Mouse (Mus musculus): ENCODE data around the gene Nus1. TPM values are rescaled to one million over a fixed set of nuclear protein-coding genes. Genes with fewer than 3 reads are reported as not detected.

Nus1 gene
- polyA plus RNA-seq, 1 experiment from 2014 or later, result 12.9 TPM

DNA sequence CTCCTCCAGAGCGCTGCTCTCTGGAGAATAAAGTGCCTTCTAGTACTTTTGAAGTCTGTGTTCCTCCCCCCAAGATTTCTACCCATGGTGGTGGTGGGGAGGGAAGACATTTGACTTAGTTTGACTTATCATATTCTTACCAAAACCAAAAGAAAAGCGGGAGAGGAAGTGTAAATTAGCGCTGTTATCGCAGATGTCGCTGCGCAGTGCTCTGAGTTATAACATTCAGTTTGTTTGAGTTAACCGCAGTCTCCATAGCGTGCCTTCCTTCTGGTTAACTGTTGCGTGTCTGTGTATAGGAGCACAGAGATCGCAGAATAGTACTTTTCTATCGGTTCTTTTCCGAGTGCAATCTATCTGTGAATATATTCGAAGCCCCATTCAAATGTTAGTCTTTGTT, 12.2 kb upstream of the Nus1 start:
- Histone ChIP-seq H3K9me3 (ENCODE audit: control insufficient read depth, low read length) (no peaks in the 10 kb centered on the region), H3K4me3 (ENCODE audit: low read length) (no peak overlapping the region), H3K9ac (ENCODE audit: low read depth, low read length) (no peak overlapping the region), H3K27me3 (replicated peaks; ENCODE audit: control insufficient read depth, insufficient read depth, low read length) (no peaks in the 10 kb centered on the region), H3K4me1 (ENCODE audit: control insufficient read depth, insufficient read depth, low read length) (no peaks in the 10 kb centered on the region), H3K4me2 (ENCODE audit: low read depth, low read length) (no peak overlapping the region), H3K36me3 (ENCODE audit: control insufficient read depth, insufficient read depth, low read length) (no peaks in the 10 kb centered on the region), H3K27ac (ENCODE audit: low read length) (no peak overlapping the region)
- no peak for ATAC-seq
- 79% methylated on average over 13 of the region's 13 CpGs for WGBS

DNA sequence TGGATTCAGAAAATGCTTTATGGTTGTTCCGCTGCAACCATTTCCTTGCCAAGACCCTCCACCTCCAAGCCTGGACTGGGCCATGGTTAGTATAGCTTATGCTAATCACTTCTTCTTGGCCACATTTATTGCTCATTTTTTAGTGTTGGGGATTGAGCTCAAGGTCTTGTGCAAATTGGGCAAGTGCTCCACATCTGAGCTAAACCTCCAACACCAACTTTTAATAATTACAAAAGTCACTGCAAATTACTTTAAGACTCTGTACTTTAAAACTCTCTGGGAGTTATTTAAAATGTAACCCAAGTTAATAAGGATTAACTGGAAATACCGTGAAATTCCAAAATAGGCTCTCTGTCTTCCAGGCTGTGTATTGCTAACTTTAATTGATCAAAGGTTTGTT, 9.8 kb upstream of the Nus1 start:
- no peaks in the 10 kb centered on the region for H3K9me3 ChIP-seq (ENCODE audit: control insufficient read depth, low read length)
- H3K36me3 ChIP-seq (ENCODE audit: control insufficient read depth, insufficient read depth, low read length), result no peaks in the 10 kb centered on the region
- no peaks in the 10 kb centered on the region for H3K27me3 ChIP-seq (replicated peaks; ENCODE audit: control insufficient read depth, insufficient read depth, low read length)
- no peak for ATAC-seq
- H3K4me3 ChIP-seq (ENCODE audit: low read length), result no peak overlapping the region
- H3K4me1 ChIP-seq (ENCODE audit: control insufficient read depth, insufficient read depth, low read length), result no peaks in the 10 kb centered on the region
- H3K4me2 ChIP-seq (ENCODE audit: low read depth, low read length), result no peak overlapping the region
- 97% methylated on average over 2 of the region's 2 CpGs for WGBS
- no peak overlapping the region for H3K27ac ChIP-seq (ENCODE audit: low read length)
- no peak overlapping the region for H3K9ac ChIP-seq (ENCODE audit: low read depth, low read length)

GRCm38 (mm10) chr10:52415020-52415419, 2.3 kb upstream of the Nus1 start:
- 87% methylated on average over 2 of the region's 2 CpGs for WGBS
- H3K36me3 ChIP-seq (ENCODE audit: control insufficient read depth, insufficient read depth, low read length), result no peaks in the 10 kb centered on the region
- no peak overlapping the region for H3K27ac ChIP-seq (ENCODE audit: low read length)
- no peaks in the 10 kb centered on the region for H3K9me3 ChIP-seq (ENCODE audit: control insufficient read depth, low read length)
- H3K9ac ChIP-seq (ENCODE audit: low read depth, low read length), result no peak overlapping the region
- H3K27me3 ChIP-seq (replicated peaks; ENCODE audit: control insufficient read depth, insufficient read depth, low read length), result no peaks in the 10 kb centered on the region
- ATAC-seq, result no peak
- H3K4me1 ChIP-seq (ENCODE audit: control insufficient read depth, insufficient read depth, low read length), result peaks cover 17% of the 10 kb centered on the region
- no peak overlapping the region for H3K4me3 ChIP-seq (ENCODE audit: low read length)
- no peak overlapping the region for H3K4me2 ChIP-seq (ENCODE audit: low read depth, low read length)

GRCm38 (mm10) chr10:52416458-52416857, 889 bp upstream of the Nus1 start:
- H3K4me2 ChIP-seq (ENCODE audit: low read depth, low read length), result peak overlapping the region; percentile 54
- H3K27ac ChIP-seq (ENCODE audit: low read length), result no peak overlapping the region
- no peaks in the 10 kb centered on the region for H3K9me3 ChIP-seq (ENCODE audit: control insufficient read depth, low read length)
- no peak for ATAC-seq
- no peaks in the 10 kb centered on the region for H3K27me3 ChIP-seq (replicated peaks; ENCODE audit: control insufficient read depth, insufficient read depth, low read length)
- WGBS, result 48% methylated on average over 2 of the region's 2 CpGs
- H3K4me3 ChIP-seq (ENCODE audit: low read length), result peak overlapping the region; percentile 99
- H3K9ac ChIP-seq (ENCODE audit: low read depth, low read length), result no peak overlapping the region
- no peaks in the 10 kb centered on the region for H3K36me3 ChIP-seq (ENCODE audit: control insufficient read depth, insufficient read depth, low read length)
- H3K4me1 ChIP-seq (ENCODE audit: control insufficient read depth, insufficient read depth, low read length), result peaks cover 20% of the 10 kb centered on the region

DNA sequence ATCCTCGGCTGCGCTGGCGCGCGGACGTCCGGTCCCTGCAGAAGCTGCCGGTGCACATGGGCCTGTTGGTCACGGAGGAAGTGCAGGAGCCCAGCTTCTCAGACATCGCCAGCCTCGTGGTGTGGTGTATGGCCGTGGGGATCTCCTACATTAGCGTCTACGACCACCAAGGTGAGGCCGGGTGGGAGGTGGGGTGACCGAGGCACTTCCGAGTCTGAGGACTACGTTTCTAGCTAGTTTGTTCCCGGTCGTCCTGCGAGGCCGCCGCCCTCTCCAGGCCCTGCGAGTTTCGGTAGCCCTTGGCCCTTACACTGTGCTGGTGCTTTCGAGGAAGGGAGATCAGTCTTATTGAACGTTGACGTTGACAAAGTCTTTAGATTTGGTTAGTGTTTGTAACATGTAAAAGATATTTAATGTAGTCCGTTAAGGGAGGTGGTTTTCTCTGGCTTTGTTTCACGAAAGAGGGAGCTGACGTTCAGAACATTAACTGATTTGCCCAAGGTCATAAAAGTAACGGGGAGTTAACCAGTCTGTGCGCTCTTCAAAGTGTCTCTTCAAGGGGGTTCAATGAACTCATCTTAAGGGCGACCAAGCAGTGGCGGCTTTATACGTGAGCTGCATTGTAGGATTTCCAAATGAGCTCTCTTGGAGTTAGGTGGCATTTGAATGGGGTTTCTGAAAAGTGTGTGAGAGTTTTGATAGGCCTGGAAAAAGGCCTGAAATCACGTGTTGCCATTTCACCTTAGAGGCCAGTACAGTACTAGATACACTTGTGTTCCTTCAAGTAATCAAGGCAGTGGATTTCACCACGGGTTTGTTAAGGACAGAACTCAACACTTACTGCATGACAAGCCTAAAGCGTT, 882 bp downstream of the Nus1 start:
- Histone ChIP-seq H3K36me3 (ENCODE audit: control insufficient read depth, insufficient read depth, low read length) (no peaks in the 10 kb centered on the region), H3K4me2 (ENCODE audit: low read depth, low read length) (peak overlapping the region; percentile 69), H3K27ac (ENCODE audit: low read length) (peak overlapping the region; percentile 88), H3K27me3 (replicated peaks; ENCODE audit: control insufficient read depth, insufficient read depth, low read length) (no peaks in the 10 kb centered on the region), H3K4me1 (ENCODE audit: control insufficient read depth, insufficient read depth, low read length) (peaks cover 25% of the 10 kb centered on the region), H3K9ac (ENCODE audit: low read depth, low read length) (peak overlapping the region; percentile 98), H3K4me3 (ENCODE audit: low read length) (peak overlapping the region; percentile 99), H3K9me3 (ENCODE audit: control insufficient read depth, low read length) (no peaks in the 10 kb centered on the region)
- peak; percentile 22 for ATAC-seq
- 2% methylated on average over 39 of the region's 39 CpGs for WGBS

GRCm38 (mm10) chr10:52418931-52419330, 1.6 kb downstream of the Nus1 start:
- Histone ChIP-seq H3K9ac (ENCODE audit: low read depth, low read length) (peak overlapping the region; percentile 98), H3K4me1 (ENCODE audit: control insufficient read depth, insufficient read depth, low read length) (peaks cover 25% of the 10 kb centered on the region), H3K4me3 (ENCODE audit: low read length) (peak overlapping the region; percentile 99), H3K9me3 (ENCODE audit: control insufficient read depth, low read length) (no peaks in the 10 kb centered on the region), H3K27me3 (replicated peaks; ENCODE audit: control insufficient read depth, insufficient read depth, low read length) (no peaks in the 10 kb centered on the region), H3K36me3 (ENCODE audit: control insufficient read depth, insufficient read depth, low read length) (no peaks in the 10 kb centered on the region), H3K27ac (ENCODE audit: low read length) (peak overlapping the region; percentile 88), H3K4me2 (ENCODE audit: low read depth, low read length) (peak overlapping the region; percentile 69)
- WGBS, result 36% methylated on average over 5 of the region's 5 CpGs
- ATAC-seq, result no peak

GRCm38 (mm10) chr10:52419402-52419801, 2.1 kb downstream of the Nus1 start:
- Histone ChIP-seq H3K4me2 (ENCODE audit: low read depth, low read length) (peak overlapping the region; percentile 69), H3K4me3 (ENCODE audit: low read length) (peak overlapping the region; percentile 99), H3K36me3 (ENCODE audit: control insufficient read depth, insufficient read depth, low read length) (no peaks in the 10 kb centered on the region), H3K4me1 (ENCODE audit: control insufficient read depth, insufficient read depth, low read length) (peaks cover 25% of the 10 kb centered on the region), H3K27me3 (replicated peaks; ENCODE audit: control insufficient read depth, insufficient read depth, low read length) (no peaks in the 10 kb centered on the region), H3K27ac (ENCODE audit: low read length) (peak overlapping the region; percentile 88), H3K9ac (ENCODE audit: low read depth, low read length) (peak overlapping the region; percentile 98), H3K9me3 (ENCODE audit: control insufficient read depth, low read length) (no peaks in the 10 kb centered on the region)
- no peak for ATAC-seq
- 49% methylated on average over 4 of the region's 4 CpGs for WGBS

GRCm38 (mm10) chr10:52420526-52420925, 3.2 kb downstream of the Nus1 start:
- Histone ChIP-seq H3K9me3 (ENCODE audit: control insufficient read depth, low read length) (no peaks in the 10 kb centered on the region), H3K27ac (ENCODE audit: low read length) (no peak overlapping the region), H3K36me3 (ENCODE audit: control insufficient read depth, insufficient read depth, low read length) (no peaks in the 10 kb centered on the region), H3K4me3 (ENCODE audit: low read length) (no peak overlapping the region), H3K9ac (ENCODE audit: low read depth, low read length) (no peak overlapping the region), H3K4me2 (ENCODE audit: low read depth, low read length) (no peak overlapping the region), H3K4me1 (ENCODE audit: control insufficient read depth, insufficient read depth, low read length) (peaks cover 25% of the 10 kb centered on the region), H3K27me3 (replicated peaks; ENCODE audit: control insufficient read depth, insufficient read depth, low read length) (no peaks in the 10 kb centered on the region)
- WGBS, result 74% methylated on average over 1 of the region's 1 CpGs
- no peak for ATAC-seq

- Histone ChIP-seq H3K4me2 (ENCODE audit: low read depth, low read length) (no peak overlapping the region), H3K27me3 (replicated peaks; ENCODE audit: control insufficient read depth, insufficient read depth, low read length) (no peaks in the 10 kb centered on the region), H3K36me3 (ENCODE audit: control insufficient read depth, insufficient read depth, low read length) (no peaks in the 10 kb centered on the region), H3K4me1 (ENCODE audit: control insufficient read depth, insufficient read depth, low read length) (peaks cover 28% of the 10 kb centered on the region), H3K9me3 (ENCODE audit: control insufficient read depth, low read length) (no peaks in the 10 kb centered on the region), H3K9ac (ENCODE audit: low read depth, low read length) (no peak overlapping the region), H3K27ac (ENCODE audit: low read length) (no peak overlapping the region), H3K4me3 (ENCODE audit: low read length) (no peak overlapping the region)
- 84% methylated on average over 6 of the region's 6 CpGs for WGBS
- no peak for ATAC-seq
Measured at GRCm38 (mm10) chr10:52421716-52422115, 4.4 kb downstream of the Nus1 start.
